Mouse (Mus musculus) liver, postnatal 0 days (tissue): ENCODE results near the gene Hmcn1. TPM values are rescaled to one million over a fixed set of nuclear protein-coding genes. Genes with fewer than 3 reads are reported as not detected.

ENCODE experiments used
- ATAC-seq: fragments of 200-750 bp; cut with Nextera tagmentation; 2 replicates; pipeline ENCODE4 v1.8.0; 2017; ENCODE audit warnings: mild to moderate bottlenecking, moderate library complexity
- DNase-seq: peaks from one replicate; pipeline ENCODE4 v3.0.0-alpha.2; 2016
- H3K27ac ChIP-seq: fragments of 300-500 bp; sonication (generic); 2 replicates; pipeline ENCODE4 v1.5.1; 2014; ENCODE audit warnings: antibody characterized with exemption, moderate library complexity, mild to moderate bottlenecking, low read depth
- H3K27me3 ChIP-seq: fragments of 300-500 bp; sonication (generic); 2 replicates; pipeline ENCODE4 v1.6.1; 2014; ENCODE audit warnings: low read length, control low read depth, mixed read lengths; ENCODE audit not compliant: insufficient read depth
- H3K36me3 ChIP-seq: fragments of 300-500 bp; sonication (generic); replicated peaks from 2 replicates; pipeline ENCODE4 v1.6.1; 2014; ENCODE audit warnings: mild to moderate bottlenecking, control low read depth, low read length, moderate library complexity, mixed read lengths; ENCODE audit not compliant: insufficient read depth
- H3K4me1 ChIP-seq: fragments of 300-500 bp; sonication (generic); 2 replicates; pipeline ENCODE4 v1.6.1; 2014; ENCODE audit warnings: antibody characterized with exemption, mild to moderate bottlenecking, control low read depth; ENCODE audit not compliant: insufficient read depth
- H3K4me2 ChIP-seq: fragments of 300-500 bp; sonication (generic); 2 replicates; pipeline ENCODE4 v1.6.1; 2014; ENCODE audit warnings: low read depth, mild to moderate bottlenecking, low read length, moderate library complexity, mixed read lengths
- H3K4me3 ChIP-seq: fragments of 300-500 bp; sonication (generic); 2 replicates; pipeline ENCODE4 v1.5.1; 2014; ENCODE audit warnings: low read depth, low read length
- H3K9ac ChIP-seq: fragments of 300-500 bp; sonication (generic); replicated peaks from 2 replicates; pipeline ENCODE4 v1.6.1; 2014; ENCODE audit warnings: mild to moderate bottlenecking, moderate library complexity
- H3K9me3 ChIP-seq: fragments of 300-500 bp; sonication (generic); 2 replicates; pipeline ENCODE4 v1.6.1; 2016; ENCODE audit warnings: mild to moderate bottlenecking, control low read depth, low read length, mixed read lengths
- CTCF ChIP-seq: sonication (generic); IDR thresholded peaks from 2 replicates; pipeline ENCODE4 v1.5.1; 2016; ENCODE audit warnings: antibody characterized with exemption, low read depth
- EP300 ChIP-seq: IDR thresholded peaks from 2 replicates; pipeline ENCODE4 v1.6.1; 2016; ENCODE audit warnings: antibody characterized with exemption, low read depth, mild to moderate bottlenecking
- WGBS: fragments of 180-500 bp; shearing (Covaris S2); extraction: QIAGEN DNeasy Blood & Tissue Kit; methylation state at CpG from one replicate; pipeline ENCODE4 v1.1.7; 2014; ENCODE audit not compliant: insufficient replicate concordance; 5-methylcytosine and 5-hydroxymethylcytosine counted together
- polyA plus RNA-seq: library from polyadenylated mRNA; unstranded; fragments of >200 nt; fragmentation: Nextera tagmentation; extraction: Ambion mirVana; gene quantifications from 2 replicates; pipeline ENCODE4 v1.2.1, GENCODE M21; 2015

Hmcn1 gene
- polyA plus RNA-seq: 2.4 and 2.8 TPM in 2 replicates

GRCm38 (mm10) chr1:150993162-150994064 is at the start of gene Hmcn1:
Gene Hmcn1 (minus strand): TSS chr1:150993435.
- H3K27me3 ChIP-seq: peaks cover 7% of the 10 kb centered on the region
- DNase-seq (peak; percentile 47), ATAC-seq (peak; percentile 50)
- peaks cover 4% of the 10 kb centered on the region; the same call in 1 of the 2 replicates for H3K4me1 ChIP-seq
- TF ChIP-seq CTCF (peak; percentile 62), EP300 (no peak)
- H3K4me2 ChIP-seq: peak within 1 kb of the TSS; percentile 74
- WGBS: 1% methylated on average over 32 of the region's 38 CpGs
- H3K4me3 ChIP-seq: peak within 1 kb of the TSS; percentile 51
- peak within 1 kb of the TSS; percentile 26; the same call in 1 of the 2 replicates for H3K27ac ChIP-seq
- peak within 1 kb of the TSS; percentile 56 for H3K9ac ChIP-seq
- no peaks in the 10 kb centered on the region for H3K9me3 ChIP-seq
- no peaks in the 10 kb centered on the region for H3K36me3 ChIP-seq

GRCm38 (mm10) chr1:151040945-151041649 is 47.9 kb upstream of the Hmcn1 start:
- WGBS: 25% methylated on average over 18 of the region's 18 CpGs
- H3K27ac ChIP-seq: peak overlapping the region; percentile 40; the same call in 1 of the 2 replicates
- no peaks in the 10 kb centered on the region for H3K36me3 ChIP-seq
- H3K9me3 ChIP-seq: no peaks in the 10 kb centered on the region
- H3K4me1 ChIP-seq: peaks cover 16% of the 10 kb centered on the region
- TF ChIP-seq CTCF (no peak), EP300 (no peak)
- H3K27me3 ChIP-seq: no peaks in the 10 kb centered on the region
- ATAC-seq: peak; percentile 72
- DNase-seq: peak; percentile 59
- H3K4me3 ChIP-seq: peak overlapping the region; percentile 1; the same call in 1 of the 2 replicates
- H3K9ac ChIP-seq: no peak overlapping the region
- H3K4me2 ChIP-seq: peak overlapping the region; percentile 59

DNA sequence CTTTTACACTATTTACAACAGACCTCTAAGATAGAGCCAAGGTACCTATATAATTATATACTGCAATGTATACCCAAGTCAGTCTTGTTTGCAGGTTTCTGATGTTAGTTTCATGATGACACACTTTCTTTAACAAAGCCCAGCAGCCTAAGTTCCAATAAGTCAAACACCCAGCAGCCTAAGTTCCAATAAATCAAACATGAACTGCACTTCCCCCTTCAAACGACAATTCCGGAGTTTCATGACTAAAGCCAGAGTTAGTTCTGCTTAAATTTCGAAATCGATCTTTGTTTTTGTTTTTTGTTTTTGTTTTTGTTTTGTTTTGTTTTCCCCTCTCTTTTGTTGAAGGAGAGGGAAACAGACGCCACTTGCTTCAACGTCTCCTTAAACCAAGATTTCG is 47.1 kb upstream of the Hmcn1 start:
- H3K36me3 ChIP-seq: no peaks in the 10 kb centered on the region
- peak overlapping the region; percentile 1; the same call in 1 of the 2 replicates for H3K4me3 ChIP-seq

DNA sequence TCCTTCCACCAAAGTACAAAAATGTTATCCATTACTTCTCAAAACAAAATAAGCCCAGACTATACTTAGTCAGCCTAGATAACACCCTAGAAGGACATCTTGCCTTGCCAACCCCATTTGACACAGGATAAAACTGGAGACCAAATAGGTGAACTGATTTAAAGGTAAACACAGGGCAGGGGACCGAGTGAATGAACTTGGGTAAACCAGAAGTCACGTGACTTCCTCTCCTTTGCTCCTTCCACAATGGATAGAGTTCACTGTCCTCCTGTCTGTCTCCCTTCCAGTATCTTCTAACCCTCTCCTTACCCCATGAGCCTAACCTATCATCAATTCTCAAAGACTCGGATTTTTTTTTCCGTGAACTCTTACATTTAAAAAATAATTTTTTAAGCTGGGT is 46.0 kb upstream of the Hmcn1 start:
- Histone ChIP-seq H3K9me3 (no peaks in the 10 kb centered on the region), H3K27ac (no peak overlapping the region), H3K36me3 (no peaks in the 10 kb centered on the region), H3K4me1 (peaks cover 16% of the 10 kb centered on the region), H3K4me2 (no peak overlapping the region), H3K4me3 (no peak overlapping the region), H3K27me3 (no peaks in the 10 kb centered on the region), H3K9ac (no peak overlapping the region)
- TF ChIP-seq CTCF (no peak), EP300 (no peak)
- 46% methylated on average over 4 of the region's 4 CpGs for WGBS
- DNase-seq (no peak), ATAC-seq (peak; percentile 58)

More for the DNA sequence above, 47.1 kb upstream of the Hmcn1 start:
- DNase-seq: no peak
- Histone ChIP-seq H3K9me3 (no peaks in the 10 kb centered on the region), H3K4me1 (peaks cover 16% of the 10 kb centered on the region), H3K27me3 (no peaks in the 10 kb centered on the region), H3K4me2 (peak overlapping the region; percentile 59), H3K27ac (peak overlapping the region; percentile 40; the same call in 1 of the 2 replicates), H3K9ac (no peak overlapping the region)
- TF ChIP-seq EP300 (no peak), CTCF (no peak)
- ATAC-seq: no peak
- 23% methylated on average over 7 of the region's 7 CpGs for WGBS

GRCm38 (mm10) chr1:151038566-151038965 is 45.3 kb upstream of the Hmcn1 start:
- WGBS: 73% methylated on average over 8 of the region's 8 CpGs
- no peak overlapping the region for H3K27ac ChIP-seq
- H3K27me3 ChIP-seq: no peaks in the 10 kb centered on the region
- DNase-seq (no peak), ATAC-seq (no peak)
- H3K9ac ChIP-seq: no peak overlapping the region
- H3K4me2 ChIP-seq: no peak overlapping the region
- H3K4me1 ChIP-seq: peaks cover 16% of the 10 kb centered on the region
- no peak overlapping the region for H3K4me3 ChIP-seq
- H3K36me3 ChIP-seq: no peaks in the 10 kb centered on the region
- TF ChIP-seq EP300 (no peak), CTCF (no peak)
- H3K9me3 ChIP-seq: no peaks in the 10 kb centered on the region
